Mouse (Mus musculus): ENCODE data around the gene Zfp385b. TPM values are rescaled to one million over a fixed set of nuclear protein-coding genes. Genes with fewer than 3 reads are reported as not detected.

Gene Zfp385b
- polyA plus RNA-seq, 1 experiment = 8.8 TPM

DNA sequence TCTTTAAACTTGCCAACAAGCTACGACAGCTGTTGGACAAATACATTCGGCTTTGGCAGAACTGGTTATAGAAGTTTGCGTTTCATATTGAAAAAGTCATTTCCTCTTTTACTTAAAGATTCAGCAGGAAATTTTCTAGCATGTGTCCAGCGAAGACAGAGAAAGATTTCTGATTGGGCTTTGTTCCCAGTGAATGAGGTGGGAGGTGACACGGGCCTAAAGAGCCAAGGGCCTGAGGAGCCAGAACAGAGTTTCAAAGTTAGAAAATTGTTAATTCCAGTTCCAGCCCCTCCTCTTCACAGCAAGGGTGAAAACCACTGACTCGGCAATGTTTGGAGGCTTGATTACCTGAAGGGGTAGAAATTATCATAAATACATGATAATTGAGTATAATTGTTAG lies 319.0 kb downstream of the Zfp385b start:
- no peaks in the 10 kb centered on the region for H3K27me3 ChIP-seq (ENCODE audit: control insufficient read depth, insufficient read depth, low read length)
- no peaks in the 10 kb centered on the region for H3K36me3 ChIP-seq (ENCODE audit: control insufficient read depth, insufficient read depth, low read length)
- H3K27ac ChIP-seq (ENCODE audit: control insufficient read depth, insufficient read depth, low read depth, low read length) = no peak overlapping the region
- H3K4me1 ChIP-seq (ENCODE audit: control insufficient read depth, insufficient read depth, low read length) = no peaks in the 10 kb centered on the region
- no peak for TF ChIP-seq CTCF (IDR thresholded peaks at IDR 0.05; ENCODE audit: control insufficient read depth, insufficient read depth, insufficient replicate concordance, low read depth, low read length)
- no peak for TF ChIP-seq POLR2A (IDR thresholded peaks at IDR 0.05; ENCODE audit: control insufficient read depth, low read depth, low read length)
- H3K4me3 ChIP-seq (ENCODE audit: control insufficient read depth, low read depth, low read length) = no peak overlapping the region

DNA sequence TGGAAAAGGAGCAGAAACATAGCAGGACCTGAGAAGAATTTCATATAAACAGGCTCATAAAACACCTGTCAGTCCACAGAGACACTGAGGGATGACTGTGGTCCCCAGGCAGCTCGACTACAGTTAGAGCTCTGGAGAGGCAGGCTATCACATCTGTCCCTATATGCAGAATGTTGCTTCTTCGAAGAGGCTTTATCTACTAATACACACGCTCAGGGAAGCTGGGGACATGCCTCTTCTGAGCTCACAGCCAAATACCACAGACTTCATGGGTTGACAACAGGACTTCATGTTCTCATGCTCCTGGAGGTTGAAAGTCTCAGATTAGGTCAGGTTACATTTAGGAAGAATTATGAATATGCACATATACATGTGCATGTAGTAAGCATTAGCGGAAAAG lies 321.1 kb downstream of the Zfp385b start:
- Histone ChIP-seq H3K36me3 (ENCODE audit: control insufficient read depth, insufficient read depth, low read length) (no peaks in the 10 kb centered on the region), H3K4me1 (ENCODE audit: control insufficient read depth, insufficient read depth, low read length) (no peaks in the 10 kb centered on the region), H3K4me3 (ENCODE audit: control insufficient read depth, low read depth, low read length) (no peak overlapping the region), H3K27ac (ENCODE audit: control insufficient read depth, insufficient read depth, low read depth, low read length) (no peak overlapping the region), H3K27me3 (ENCODE audit: control insufficient read depth, insufficient read depth, low read length) (no peaks in the 10 kb centered on the region)
- TF ChIP-seq POLR2A (IDR thresholded peaks at IDR 0.05; ENCODE audit: control insufficient read depth, low read depth, low read length) (no peak), CTCF (IDR thresholded peaks at IDR 0.05; ENCODE audit: control insufficient read depth, insufficient read depth, insufficient replicate concordance, low read depth, low read length) (no peak)

DNA sequence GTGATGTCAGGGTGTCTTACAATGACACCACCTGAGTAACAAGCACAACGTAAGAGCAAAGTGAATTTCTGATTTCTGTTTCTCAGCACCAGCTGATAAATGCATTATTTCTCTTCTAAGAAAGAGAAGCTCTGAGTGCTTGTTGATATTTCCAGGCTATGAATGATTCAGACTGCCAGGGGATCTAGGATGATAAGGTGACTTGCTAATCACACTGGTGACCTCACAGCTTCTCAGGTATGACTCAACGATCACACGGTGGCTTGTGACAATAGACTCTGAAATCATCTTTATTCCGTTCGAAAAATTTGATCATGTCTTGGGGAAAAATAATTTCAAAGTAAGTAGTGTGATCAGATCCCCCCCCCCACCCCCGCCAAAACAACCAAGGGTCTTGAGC lies 321.5 kb downstream of the Zfp385b start:
- H3K27ac ChIP-seq (ENCODE audit: control insufficient read depth, insufficient read depth, low read depth, low read length) = no peak overlapping the region
- no peak for TF ChIP-seq POLR2A (IDR thresholded peaks at IDR 0.05; ENCODE audit: control insufficient read depth, low read depth, low read length)
- no peak for TF ChIP-seq CTCF (IDR thresholded peaks at IDR 0.05; ENCODE audit: control insufficient read depth, insufficient read depth, insufficient replicate concordance, low read depth, low read length)
- no peaks in the 10 kb centered on the region for H3K27me3 ChIP-seq (ENCODE audit: control insufficient read depth, insufficient read depth, low read length)
- H3K4me1 ChIP-seq (ENCODE audit: control insufficient read depth, insufficient read depth, low read length) = no peaks in the 10 kb centered on the region
- no peaks in the 10 kb centered on the region for H3K36me3 ChIP-seq (ENCODE audit: control insufficient read depth, insufficient read depth, low read length)
- H3K4me3 ChIP-seq (ENCODE audit: control insufficient read depth, low read depth, low read length) = no peak overlapping the region

DNA sequence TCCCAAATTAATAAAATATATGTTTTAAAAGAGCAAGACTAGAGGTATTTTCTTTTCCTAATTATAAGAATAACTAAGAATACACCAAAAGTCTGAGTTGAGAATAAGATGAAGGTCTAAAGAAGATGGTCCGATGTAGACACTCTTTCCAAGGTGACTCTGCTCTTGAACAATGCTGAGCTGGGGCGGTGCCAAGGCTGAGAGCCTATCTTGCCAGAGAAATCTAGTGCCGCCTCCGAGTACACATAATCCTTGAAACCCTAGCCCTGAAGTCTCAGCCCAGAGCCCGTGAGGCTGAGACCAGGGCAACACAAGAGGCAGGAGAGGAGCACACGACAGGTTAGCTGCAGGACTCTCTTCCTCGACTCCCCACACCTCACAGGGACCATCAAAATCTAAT lies 323.4 kb downstream of the Zfp385b start:
- Histone ChIP-seq H3K4me1 (ENCODE audit: control insufficient read depth, insufficient read depth, low read length) (no peaks in the 10 kb centered on the region), H3K4me3 (ENCODE audit: control insufficient read depth, low read depth, low read length) (no peak overlapping the region), H3K27me3 (ENCODE audit: control insufficient read depth, insufficient read depth, low read length) (no peaks in the 10 kb centered on the region), H3K36me3 (ENCODE audit: control insufficient read depth, insufficient read depth, low read length) (no peaks in the 10 kb centered on the region), H3K27ac (ENCODE audit: control insufficient read depth, insufficient read depth, low read depth, low read length) (no peak overlapping the region)
- TF ChIP-seq CTCF (IDR thresholded peaks at IDR 0.05; ENCODE audit: control insufficient read depth, insufficient read depth, insufficient replicate concordance, low read depth, low read length) = no peak

DNA sequence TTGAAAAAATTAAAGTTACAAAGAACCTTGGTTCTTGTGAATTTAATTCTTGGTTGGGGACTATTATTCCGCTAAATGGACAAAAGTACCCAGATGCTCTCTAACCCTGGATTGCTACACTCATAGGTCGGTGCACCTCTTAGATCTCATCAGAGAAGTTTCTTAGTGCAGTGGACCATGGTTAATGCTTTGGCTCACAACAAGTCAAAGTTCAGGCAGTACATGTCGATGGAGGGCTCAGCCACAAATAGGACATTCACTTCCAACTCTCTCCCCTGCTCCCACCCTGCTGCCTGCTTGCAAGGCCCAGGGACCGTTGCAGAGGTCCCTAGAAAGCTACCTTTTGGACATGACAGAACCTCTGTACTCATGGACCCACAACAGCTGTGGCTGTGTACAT lies 324.1 kb downstream of the Zfp385b start:
- no peak overlapping the region for H3K27ac ChIP-seq (ENCODE audit: control insufficient read depth, insufficient read depth, low read depth, low read length)
- H3K27me3 ChIP-seq (ENCODE audit: control insufficient read depth, insufficient read depth, low read length) = no peaks in the 10 kb centered on the region
- H3K4me1 ChIP-seq (ENCODE audit: control insufficient read depth, insufficient read depth, low read length) = no peaks in the 10 kb centered on the region
- TF ChIP-seq CTCF (IDR thresholded peaks at IDR 0.05; ENCODE audit: control insufficient read depth, insufficient read depth, insufficient replicate concordance, low read depth, low read length) (no peak), POLR2A (IDR thresholded peaks at IDR 0.05; ENCODE audit: control insufficient read depth, low read depth, low read length) (no peak)
- H3K36me3 ChIP-seq (ENCODE audit: control insufficient read depth, insufficient read depth, low read length) = no peaks in the 10 kb centered on the region
- no peak overlapping the region for H3K4me3 ChIP-seq (ENCODE audit: control insufficient read depth, low read depth, low read length)

DNA sequence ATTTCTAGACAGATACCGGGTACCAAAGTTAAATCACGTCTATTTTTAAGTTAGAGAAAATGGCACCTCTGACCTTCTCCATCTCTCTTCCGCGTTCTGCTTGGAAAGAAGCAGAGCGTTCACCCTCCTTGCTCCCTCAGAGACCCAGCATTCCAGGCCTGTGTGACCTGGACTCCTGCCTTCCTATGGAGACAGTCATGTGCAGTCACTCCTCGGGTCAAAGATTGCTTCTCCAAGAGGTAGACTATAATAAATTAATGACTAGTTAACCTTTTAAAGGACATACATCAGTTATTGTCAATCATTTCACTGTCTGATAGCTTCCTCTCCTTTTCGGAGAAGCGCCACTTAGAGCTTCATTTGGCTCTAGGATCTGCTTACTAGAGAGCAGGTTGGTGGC lies 325.7 kb downstream of the Zfp385b start:
- Histone ChIP-seq H3K27me3 (ENCODE audit: control insufficient read depth, insufficient read depth, low read length) (no peaks in the 10 kb centered on the region), H3K4me1 (ENCODE audit: control insufficient read depth, insufficient read depth, low read length) (no peaks in the 10 kb centered on the region), H3K4me3 (ENCODE audit: control insufficient read depth, low read depth, low read length) (no peak overlapping the region), H3K36me3 (ENCODE audit: control insufficient read depth, insufficient read depth, low read length) (no peaks in the 10 kb centered on the region), H3K27ac (ENCODE audit: control insufficient read depth, insufficient read depth, low read depth, low read length) (no peak overlapping the region)
- TF ChIP-seq POLR2A (IDR thresholded peaks at IDR 0.05; ENCODE audit: control insufficient read depth, low read depth, low read length) (no peak), CTCF (IDR thresholded peaks at IDR 0.05; ENCODE audit: control insufficient read depth, insufficient read depth, insufficient replicate concordance, low read depth, low read length) (no peak)

DNA sequence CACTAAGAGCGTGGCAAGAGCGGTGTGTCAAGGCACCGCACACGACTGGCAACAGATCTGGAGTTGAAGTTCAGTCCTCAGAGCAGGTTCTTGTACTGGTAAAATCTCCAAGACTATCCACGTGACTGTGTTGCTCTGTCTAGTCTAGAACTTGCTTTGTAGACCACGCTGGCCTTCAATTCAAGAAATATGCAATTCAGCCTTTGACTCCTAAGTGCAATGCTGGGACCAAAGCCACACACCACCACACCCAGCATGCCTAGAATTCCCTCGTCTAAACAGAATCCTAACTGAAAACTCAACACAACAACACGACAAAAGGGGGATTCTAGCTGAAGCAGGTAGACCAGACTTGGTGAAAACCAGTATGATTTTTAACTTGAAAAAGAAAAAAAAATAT lies 332.3 kb downstream of the Zfp385b start:
- Histone ChIP-seq H3K36me3 (ENCODE audit: control insufficient read depth, insufficient read depth, low read length) (no peaks in the 10 kb centered on the region), H3K27ac (ENCODE audit: control insufficient read depth, insufficient read depth, low read depth, low read length) (no peak overlapping the region), H3K27me3 (ENCODE audit: control insufficient read depth, insufficient read depth, low read length) (no peaks in the 10 kb centered on the region), H3K4me1 (ENCODE audit: control insufficient read depth, insufficient read depth, low read length) (no peaks in the 10 kb centered on the region), H3K4me3 (ENCODE audit: control insufficient read depth, low read depth, low read length) (no peak overlapping the region)
- TF ChIP-seq CTCF (IDR thresholded peaks at IDR 0.05; ENCODE audit: control insufficient read depth, insufficient read depth, insufficient replicate concordance, low read depth, low read length) (no peak), POLR2A (IDR thresholded peaks at IDR 0.05; ENCODE audit: control insufficient read depth, low read depth, low read length) (no peak)

DNA sequence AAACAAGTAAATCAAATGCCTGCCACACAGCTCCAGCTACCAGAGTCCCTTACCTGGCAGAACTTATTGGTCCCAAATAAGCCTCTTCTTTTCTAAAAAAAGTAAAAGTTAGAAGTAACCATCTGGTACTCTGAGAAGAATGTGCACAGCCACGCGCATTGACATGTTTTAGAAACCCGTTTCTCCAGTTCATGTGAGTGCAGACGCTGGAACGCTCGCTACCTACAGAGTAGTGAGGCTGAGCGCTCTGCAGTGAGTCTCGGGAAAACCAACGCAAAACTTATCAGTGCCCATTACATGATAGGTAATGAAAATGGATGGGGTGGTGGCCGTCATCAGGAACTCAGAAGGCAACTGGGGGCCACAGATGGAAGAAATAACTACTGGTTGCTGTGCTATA lies 338.2 kb downstream of the Zfp385b start:
- no peak overlapping the region for H3K27ac ChIP-seq (ENCODE audit: control insufficient read depth, insufficient read depth, low read depth, low read length)
- no peaks in the 10 kb centered on the region for H3K4me1 ChIP-seq (ENCODE audit: control insufficient read depth, insufficient read depth, low read length)
- no peaks in the 10 kb centered on the region for H3K27me3 ChIP-seq (ENCODE audit: control insufficient read depth, insufficient read depth, low read length)
- H3K36me3 ChIP-seq (ENCODE audit: control insufficient read depth, insufficient read depth, low read length) = no peaks in the 10 kb centered on the region
- no peak overlapping the region for H3K4me3 ChIP-seq (ENCODE audit: control insufficient read depth, low read depth, low read length)
- TF ChIP-seq CTCF (IDR thresholded peaks at IDR 0.05; ENCODE audit: control insufficient read depth, insufficient read depth, insufficient replicate concordance, low read depth, low read length) (no peak), POLR2A (IDR thresholded peaks at IDR 0.05; ENCODE audit: control insufficient read depth, low read depth, low read length) (no peak)
